Mouse (Mus musculus) embryo, embryonic 10.5 days (tissue): ENCODE measurements at regions not wholly inside any gene's neighbourhood (a gene's known extent, or its start where the extent isn't known, plus 50 kb on each side); places are given as distances from the start of the nearest gene placed in this dataset.

Experiments used
- DNase-seq: peaks from one replicate; pipeline ENCODE4 v3.0.0-alpha.2; 2015; ENCODE audit warnings: low spot score

DNA sequence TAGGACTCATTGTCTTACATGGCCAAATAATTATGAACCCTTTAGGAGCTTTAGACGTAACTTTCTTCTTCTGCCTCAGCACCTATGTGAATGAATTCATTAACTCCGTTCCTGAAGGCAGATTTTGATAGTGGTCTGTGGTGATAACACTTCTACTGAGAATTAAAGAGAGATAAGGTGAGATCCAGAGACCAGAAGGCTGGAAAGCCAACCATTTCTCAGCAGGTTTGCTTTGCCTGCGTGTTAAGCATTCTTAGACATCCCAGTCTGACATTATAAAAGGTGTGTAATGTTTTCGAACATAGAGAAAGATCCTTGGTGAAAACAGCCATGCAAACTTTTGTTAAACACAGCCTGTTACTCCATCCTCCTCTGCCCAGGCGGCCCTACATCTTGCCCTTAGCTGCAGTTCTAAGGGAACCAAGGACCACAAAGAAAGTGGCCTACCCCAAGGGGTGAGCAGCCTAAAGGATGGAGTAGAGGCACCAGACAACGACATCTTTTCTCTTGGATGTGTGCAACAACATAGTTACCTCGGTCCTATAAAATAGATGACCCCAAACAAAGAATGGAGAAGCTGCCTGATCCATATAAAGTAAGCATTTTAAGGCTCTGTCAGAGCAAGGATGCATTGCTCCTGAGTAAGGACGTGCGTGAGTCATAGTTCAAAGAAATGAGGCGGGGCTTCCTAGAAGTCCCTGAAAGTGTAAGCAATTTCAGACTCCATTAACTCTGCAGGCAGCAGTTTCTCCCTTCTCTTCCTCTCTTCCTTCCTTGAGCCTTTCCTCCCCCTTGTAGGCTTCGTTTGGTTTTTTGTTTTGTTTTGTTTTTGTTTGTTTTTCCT is 55.1 kb upstream of the Xpr1 start:
- DNase-seq = no peak

DNA sequence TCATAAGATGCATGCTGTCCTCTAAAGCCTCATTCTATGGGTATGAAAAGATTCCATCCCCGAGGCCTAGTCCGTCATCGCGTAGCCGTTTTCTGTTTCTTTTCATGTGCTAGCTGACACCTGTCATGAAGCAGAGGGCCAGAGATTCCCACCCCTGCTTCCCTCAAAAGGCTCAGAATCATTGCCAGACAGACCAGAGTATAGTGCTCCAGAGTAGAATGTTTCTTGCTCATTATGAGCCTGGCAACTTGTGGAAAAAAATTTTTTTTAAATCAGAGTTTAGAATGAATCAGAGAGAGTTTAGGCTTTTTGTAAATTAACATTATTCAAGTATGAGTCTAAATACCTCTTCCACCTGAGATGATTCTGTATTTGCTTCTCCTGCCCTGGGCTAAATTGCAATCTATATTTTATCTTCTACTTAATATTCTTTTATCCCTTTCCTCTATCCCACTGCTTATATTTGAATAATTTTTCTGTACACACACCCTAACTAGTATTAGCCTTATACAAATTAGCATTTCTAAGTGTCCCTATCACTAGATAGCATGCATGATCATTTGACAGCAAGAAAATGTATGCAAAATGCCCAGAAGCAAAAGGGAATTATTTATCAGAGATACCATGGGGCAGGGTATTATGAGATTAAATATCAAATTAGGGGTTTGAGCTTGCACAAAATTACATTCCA is 55.9 kb upstream of the Xpr1 start:
- no peak for DNase-seq

DNA sequence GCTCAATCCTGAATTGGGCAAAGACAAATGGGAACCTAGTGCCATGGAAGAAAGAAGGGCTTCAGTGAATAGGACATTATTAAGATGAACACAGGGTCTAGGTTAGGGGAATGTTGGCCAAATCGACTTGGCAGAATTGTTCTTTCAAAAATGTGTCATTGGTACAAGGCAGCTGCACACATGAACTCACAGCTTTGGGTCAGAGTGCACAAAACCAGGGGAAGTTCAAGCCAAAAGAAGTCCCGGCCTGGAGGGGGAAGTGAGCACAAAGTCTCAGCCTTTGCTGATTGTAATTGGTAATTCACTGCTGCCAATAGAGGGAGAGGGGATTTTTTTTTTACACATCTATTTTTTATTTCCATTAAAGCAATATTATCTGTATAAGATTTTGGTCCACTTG is 57.8 kb upstream of the Xpr1 start:
- DNase-seq = no peak

DNA sequence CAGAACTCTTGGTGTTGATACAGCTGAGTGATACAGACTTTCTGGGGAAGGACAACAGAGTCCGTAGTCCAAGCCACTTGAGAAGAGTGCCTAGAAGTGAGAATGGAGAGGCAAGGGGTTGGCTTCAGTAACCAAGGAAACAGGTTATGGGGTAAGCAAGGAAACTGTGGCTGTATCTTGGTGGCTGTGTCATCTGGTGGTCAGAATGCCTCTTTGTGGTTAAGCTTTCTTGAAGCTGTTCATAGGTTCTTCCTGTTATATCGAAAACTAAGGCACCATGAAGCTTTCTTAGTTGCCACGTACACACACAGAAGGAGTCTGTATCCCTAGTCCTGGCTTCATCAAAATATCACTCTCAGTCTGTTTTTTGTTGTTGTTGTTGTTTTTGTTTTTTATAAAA is 59.0 kb upstream of the Xpr1 start:
- no peak for DNase-seq

DNA sequence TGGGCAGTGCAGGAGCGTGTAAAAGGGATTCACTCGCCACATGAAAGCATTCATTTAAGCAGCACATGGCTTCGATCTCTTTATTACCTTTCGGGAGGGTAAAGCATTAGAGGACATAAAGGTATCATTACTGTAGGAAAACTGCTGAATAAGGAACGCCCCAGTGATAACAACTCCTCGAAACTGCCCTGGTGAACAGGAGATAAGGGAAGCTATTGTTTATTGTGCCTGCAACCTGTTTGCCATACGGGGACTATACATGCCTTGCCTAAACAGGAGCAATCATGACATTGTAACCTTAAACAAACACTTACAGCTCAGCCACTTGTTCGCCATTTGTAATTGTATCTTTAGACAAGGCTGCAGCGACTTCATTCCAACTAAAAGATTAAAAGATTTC is 64.9 kb upstream of the Xpr1 start:
- DNase-seq = no peak

DNA sequence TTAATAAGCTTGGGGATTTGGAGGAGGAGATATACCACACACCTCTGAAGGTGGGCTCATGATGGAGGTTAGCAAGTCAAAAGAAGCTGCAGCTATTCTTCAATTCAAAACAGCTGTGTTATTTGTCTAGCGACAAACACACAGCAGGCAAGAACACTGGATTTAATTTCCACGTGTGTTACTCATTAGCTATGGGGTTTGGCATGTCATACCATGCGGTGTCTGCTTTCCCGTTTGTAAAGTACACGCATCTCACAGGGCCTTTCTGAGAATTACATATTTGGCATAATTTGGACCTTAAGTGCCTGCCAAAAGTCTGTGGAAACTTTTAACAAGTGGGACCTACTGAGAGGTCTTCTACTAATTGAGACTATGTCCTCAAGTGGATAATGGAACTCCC is 65.5 kb upstream of the Xpr1 start:
- DNase-seq = peak; percentile 31

DNA sequence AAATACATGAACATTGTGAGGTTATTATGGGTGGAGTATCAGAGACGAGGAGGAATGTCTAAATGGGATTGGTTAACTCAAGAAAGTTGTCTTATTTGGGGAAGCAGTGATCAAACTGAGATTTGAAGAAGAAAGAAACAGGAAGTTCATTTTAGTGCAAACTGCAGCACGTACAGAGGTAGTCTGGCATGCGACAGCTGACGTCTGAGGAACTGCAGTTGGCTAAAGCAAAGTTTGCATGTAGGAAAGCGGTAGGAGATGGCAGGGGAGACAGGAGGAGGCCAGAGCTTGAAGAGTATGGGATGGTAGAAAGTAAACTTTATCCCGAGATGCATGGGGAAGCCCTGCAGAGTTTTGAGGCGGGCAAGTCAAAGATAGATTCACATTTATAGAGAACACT is 66.5 kb upstream of the Xpr1 start:
- no peak for DNase-seq

DNA sequence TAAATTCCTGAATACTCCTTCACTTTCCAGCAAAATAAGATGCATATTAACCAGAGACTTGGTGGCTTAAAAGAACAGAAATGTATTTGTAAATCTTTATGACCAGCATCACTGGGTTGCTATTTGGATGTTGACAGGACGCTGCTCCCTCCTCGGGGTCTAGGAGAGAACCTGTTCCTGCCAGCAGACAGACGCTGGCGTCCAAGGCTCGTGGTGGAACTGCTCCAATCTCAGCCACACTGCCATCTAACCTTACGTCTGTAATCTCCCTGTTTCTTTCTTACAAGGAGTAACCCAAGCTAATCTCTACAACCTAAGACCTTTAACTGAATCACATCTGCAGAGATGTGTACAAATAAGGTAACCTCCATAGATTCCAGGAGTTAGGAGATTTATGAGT is 70.1 kb upstream of the Acbd6 start:
- DNase-seq = no peak

DNA sequence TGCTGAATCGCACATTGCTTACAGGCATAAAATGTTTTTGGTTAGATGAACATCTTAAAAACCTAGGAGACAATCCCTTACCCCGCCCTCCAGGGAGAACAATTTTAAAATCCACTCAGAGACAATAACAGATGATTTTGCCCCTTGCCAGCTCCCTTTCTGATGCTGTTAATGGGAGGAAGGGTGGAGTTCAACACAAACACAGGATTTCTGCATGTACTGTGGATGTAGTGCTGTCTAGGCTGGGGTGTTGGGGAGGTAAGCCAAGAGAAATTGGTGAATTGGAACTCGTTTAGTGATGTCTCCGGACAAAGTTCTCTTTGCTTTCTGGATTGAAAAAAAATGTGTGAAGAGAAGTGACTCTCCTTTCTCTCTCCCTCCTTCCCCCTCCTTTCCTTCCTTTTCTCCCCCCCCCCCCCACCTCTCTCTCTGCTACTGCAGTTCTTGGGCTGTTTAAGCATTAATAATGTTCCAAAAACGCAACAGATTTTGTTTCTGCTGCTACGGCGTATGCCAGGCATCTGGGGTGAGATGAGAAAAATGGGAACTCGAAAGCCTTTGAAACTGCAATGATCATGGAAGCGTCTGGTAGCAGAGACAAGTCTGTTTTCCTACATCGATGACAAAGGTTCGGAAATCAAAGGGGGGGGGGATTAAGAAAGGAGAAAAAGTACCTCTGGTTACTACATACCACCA is 68.8 kb upstream of the Acbd6 start:
- DNase-seq = no peak

DNA sequence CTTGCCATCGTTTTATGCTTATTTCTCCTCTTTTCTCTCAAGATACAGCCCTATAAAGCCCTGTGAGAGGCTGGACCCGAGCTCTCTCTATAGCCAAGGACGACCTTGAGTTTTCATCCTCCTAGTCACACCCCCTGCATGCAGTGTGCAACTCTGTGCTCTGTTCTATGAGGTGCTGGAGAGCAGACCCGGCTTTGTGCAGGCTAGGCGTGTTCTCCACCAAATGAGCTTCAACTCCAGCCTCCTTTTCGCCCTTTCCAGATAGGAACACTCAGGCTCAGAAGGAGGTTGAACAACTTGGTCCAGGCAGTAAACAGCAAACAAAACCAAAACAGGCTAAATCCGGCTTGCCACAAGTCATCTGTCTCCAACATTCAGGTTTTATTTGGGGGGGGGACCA is 67.8 kb upstream of the Acbd6 start:
- DNase-seq = no peak

DNA sequence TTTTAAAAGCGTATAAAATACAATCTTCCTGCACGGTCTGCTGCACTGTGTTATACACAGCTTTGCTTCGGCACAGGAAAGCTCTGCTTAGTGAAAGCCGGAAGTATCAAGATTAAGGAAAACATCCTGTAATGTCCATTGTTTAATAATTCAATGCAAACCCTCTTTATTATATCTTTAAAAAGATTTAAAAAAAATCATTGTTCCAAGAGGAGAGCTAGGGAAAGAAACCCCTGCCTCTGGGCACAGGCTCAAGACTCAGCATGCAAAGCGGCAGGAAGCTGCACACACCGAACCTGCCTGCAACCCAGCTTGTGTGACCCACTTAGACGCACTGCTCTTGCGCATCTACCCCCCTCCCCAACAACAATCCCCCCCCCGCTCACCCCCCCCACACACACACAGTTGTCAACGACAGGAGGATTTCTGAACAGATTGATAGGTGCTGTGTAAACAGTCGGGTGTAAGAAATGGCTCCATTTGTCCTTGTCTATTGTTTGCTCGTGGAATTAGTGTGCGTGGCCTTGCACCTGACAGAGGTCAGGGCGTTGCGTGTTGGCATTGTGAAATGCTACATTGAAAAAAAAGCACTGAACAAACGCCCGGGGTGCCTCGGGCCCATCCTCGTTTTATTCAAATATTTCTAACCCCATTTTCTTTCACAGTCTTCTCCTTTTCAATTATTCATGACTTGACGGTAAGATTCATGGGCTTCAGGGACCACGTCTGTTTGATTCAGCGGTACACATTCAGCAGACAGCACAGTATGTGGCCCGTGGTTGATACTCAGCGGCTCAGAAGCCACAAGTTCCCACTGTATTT is 66.5 kb upstream of the Acbd6 start:
- DNase-seq = peak; percentile 47

DNA sequence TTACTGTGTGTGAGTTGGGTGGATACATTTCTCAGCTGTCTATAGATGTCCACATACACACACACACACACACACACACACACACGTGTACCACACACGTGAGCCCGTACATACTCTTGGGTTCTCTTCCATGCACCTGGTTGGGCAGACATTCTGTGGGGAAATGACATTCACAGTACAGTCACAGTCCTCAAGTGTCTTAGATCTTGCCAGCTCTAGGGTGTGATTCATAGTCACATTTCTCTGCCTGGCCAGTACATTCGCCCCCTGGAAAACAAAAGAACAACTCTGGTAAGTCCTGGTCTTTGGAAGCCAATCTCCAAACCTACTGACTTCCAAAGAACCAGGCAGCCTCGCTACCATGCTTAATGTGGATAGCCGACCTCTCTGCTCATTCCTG is 64.6 kb upstream of the Acbd6 start:
- no peak for DNase-seq

DNA sequence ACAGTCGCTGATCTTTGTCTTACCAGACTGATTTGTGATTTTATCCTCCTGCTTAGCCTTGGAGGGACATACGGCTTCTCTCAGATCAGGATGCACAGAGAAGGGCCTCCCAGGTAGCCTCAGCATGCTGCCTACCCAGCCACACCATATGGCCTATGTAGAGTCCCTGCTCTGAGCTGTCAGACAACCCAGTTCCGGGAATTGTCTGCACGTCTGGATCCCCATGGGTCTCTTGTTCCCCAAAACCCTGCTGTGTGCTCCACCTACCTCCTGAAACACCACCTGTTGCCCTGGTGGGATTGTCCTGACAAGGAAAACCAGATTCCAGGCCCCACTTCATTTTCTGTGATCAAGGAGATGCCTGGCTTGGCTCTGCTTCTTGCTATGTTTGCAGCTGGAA is 64.1 kb upstream of the Acbd6 start:
- no peak for DNase-seq

DNA sequence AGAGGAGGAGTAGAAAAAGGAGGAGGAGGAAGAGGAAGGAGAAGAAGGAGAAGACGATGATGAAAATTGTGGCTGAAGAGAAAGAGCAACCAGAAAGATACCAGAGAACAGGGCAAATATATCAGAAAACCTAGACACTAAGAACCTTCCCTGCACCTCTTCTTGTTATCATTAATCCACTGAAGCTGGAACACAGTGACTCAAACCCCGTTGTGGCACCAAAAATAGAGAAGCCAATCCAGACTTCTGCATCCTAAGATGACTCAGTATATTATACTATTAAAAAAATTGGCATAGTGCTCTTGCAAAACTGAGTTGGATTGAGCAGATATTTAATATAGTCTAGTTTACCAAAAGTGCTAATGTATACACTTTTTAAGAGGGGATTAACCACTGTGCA is 63.6 kb upstream of the Acbd6 start:
- no peak for DNase-seq

DNA sequence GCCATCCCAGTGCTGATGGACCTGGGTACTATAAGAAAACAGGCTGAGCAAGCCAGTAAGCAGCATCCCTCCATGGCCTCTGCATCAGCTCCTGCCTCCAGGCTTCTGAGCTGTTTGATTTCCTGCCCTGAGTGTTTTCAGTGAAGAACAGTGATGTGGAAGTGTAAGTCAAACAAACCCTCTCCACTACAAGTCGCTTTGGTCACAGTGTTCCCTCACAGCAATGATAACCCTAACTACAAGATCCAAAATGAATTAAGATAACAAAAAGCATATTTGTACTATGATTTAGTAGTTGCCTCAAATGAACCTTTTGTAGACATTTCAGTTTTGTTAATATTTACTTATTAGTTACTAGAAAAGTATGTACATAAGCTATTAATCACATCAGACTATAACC is 58.2 kb upstream of the Acbd6 start:
- DNase-seq = no peak

DNA sequence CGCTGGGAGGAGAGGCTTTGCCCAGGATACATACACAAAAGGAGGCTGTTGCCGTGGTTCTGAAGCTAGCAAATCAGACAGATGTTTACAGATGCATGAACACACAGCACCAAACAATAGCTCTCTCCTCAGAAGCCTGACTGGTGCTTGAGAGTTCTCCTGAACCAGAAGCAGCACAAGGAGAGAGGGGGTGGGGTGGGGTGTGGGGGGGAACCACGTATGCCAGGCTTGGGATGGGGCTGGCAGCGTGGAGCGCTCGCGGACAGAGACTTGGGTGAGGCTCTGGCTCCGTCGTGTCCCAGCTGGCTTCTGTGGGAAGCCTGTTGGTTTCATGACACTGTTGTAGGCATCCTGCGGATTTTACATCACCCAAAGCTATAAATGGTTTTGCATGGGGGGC is 55.1 kb upstream of the Acbd6 start:
- DNase-seq = no peak

DNA sequence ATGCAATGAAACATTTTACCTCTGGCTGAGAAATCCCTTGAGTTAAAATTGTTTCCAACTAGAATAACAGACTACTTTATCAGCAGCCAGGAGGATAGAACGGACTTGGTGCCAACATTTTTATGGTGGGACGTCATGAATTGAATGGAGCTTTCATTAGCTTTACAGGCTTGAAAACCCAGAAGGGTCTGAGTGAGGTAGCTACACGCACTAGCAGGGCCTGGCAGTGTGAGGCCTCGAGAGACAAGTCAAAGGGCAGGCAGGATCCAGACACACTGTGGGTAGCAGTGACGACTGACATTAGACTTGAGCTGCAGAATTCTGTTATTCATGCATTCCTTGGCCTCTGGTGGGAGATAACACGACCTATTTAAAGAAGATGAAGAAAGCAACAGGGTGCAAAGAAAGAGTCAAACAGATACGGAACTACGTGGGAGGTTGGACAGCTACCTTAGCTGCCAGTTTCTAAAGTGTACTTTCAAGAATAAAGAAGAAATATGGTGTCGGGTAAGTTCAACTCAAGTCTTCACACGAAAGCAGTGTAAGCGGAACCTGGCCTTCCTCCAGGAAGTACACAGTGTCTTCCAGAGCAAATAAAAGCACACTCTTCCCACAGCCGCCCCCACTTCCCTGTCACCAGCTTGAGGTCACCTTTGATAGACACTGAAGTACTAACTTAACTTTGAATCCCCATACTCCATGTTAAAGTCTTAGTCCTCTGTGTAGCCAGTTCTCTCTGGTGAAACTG is 53.2 kb upstream of the Acbd6 start:
- DNase-seq = no peak

DNA sequence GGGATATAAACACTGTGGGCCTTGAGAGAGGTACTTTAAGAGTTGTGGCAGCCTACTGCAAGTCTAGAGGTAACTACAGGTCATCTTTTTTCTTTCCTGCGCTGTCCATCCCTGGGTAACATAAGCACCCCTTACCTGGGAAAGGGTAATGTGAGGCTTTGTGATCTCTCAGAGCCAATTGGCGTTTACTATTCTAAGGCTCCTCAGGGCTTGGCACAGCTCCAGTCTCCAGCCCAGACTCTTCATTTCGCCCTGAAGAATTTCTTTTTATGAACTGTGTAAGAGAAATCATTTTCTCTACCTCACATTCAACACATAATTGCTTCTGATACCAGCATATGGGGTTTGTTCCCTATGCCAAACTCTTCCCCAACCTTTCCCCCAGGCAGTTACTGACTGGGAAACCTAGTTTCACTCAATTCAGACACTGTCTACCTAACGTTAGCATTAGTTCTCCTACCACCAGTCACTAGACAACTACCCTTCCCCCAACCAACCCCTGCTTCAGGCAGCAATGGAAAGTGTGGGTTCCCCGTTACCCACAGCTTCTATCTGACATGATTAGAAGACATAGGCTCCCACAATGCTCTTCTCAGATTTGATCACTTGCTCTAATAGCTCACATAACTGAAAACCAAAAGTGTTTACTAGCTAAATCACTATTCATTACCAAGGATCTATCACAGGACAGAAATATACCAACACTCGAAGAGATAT is 52.4 kb upstream of the Acbd6 start:
- no peak for DNase-seq
